Mouse (Mus musculus) cerebellum, adult 2 months (tissue): ENCODE measurements at regions not wholly inside any gene's neighbourhood (a gene's known extent, or its start where the extent isn't known, plus 50 kb on each side); places are given as distances from the start of the nearest gene placed in this dataset.

Experiments
- DNase-seq, 2 experiments: peaks; one replicate each; pipeline ENCODE4 v3.0.0; 2021
- H3K27ac ChIP-seq: fragments of 200-500 bp; 2 replicates; pipeline ENCODE4 v1.5.1; 2012; ENCODE audit warnings: low read length, control low read depth, inconsistent platforms; ENCODE audit not compliant: insufficient read depth
- H3K27me3 ChIP-seq: fragments of 200-500 bp; 2 replicates; pipeline ENCODE4 v1.6.1; 2012; ENCODE audit warnings: inconsistent platforms, mild to moderate bottlenecking, low read length, moderate library complexity; ENCODE audit not compliant: control insufficient read depth, insufficient read depth
- H3K4me1 ChIP-seq: fragments of 200-500 bp; 2 replicates; pipeline ENCODE4 v1.6.1; 2011; ENCODE audit warnings: low read length; ENCODE audit not compliant: control insufficient read depth, insufficient read depth
- H3K4me3 ChIP-seq: fragments of 200-500 bp; replicated peaks from 2 replicates; pipeline ENCODE3; 2011; ENCODE audit warnings: mild to moderate bottlenecking, low read depth, low read length, control low read depth; ENCODE audit not compliant: insufficient read depth
- CTCF ChIP-seq: fragments of 200-500 bp; IDR thresholded peaks from 2 replicates; pipeline ENCODE4 v1.5.1; 2011; ENCODE audit warnings: low read depth, mild to moderate bottlenecking, control low read depth, low read length, moderate library complexity, borderline replicate concordance; ENCODE audit not compliant: insufficient read depth
- POLR2A ChIP-seq: fragments of 200-500 bp; IDR thresholded peaks from 2 replicates; pipeline ENCODE4 v1.6.1; 2011; ENCODE audit warnings: low read length, control low read depth, borderline replicate concordance; ENCODE audit not compliant: insufficient read depth
- WGBS: fragments of 180-500 bp; shearing (Covaris S2); methylation state at CpG from one replicate; pipeline ENCODE4 v1.1.7; 2018; 5-methylcytosine and 5-hydroxymethylcytosine counted together

GRCm38 (mm10) chr3:17668839-17669238 is 279.4 kb upstream of the Cypt12 start:
- no peak for DNase-seq
- H3K27ac ChIP-seq, result no peak overlapping the region
- TF ChIP-seq CTCF (no peak), POLR2A (no peak)
- no peaks in the 10 kb centered on the region for H3K27me3 ChIP-seq
- WGBS, result 90% methylated on average over 2 of the region's 2 CpGs
- H3K4me3 ChIP-seq, result no peak overlapping the region
- H3K4me1 ChIP-seq, result peaks cover 5% of the 10 kb centered on the region; the same call in 1 of the 2 replicates
